Mouse (Mus musculus) thymus, adult 2 months (tissue): ENCODE data around the gene Macrod2.

Source experiments
- CTCF ChIP-seq: fragments of 200-500 bp; IDR thresholded peaks from 2 replicates; pipeline ENCODE4 v1.5.1; 2012; ENCODE audit warnings: mild to moderate bottlenecking, control low read depth, low read length, moderate library complexity, borderline replicate concordance; ENCODE audit not compliant: control insufficient read depth, poor library complexity, insufficient read depth; ENCODE audit errors: extremely low read depth
- POLR2A ChIP-seq: fragments of 200-500 bp; IDR thresholded peaks from 2 replicates; pipeline ENCODE4 v1.6.1; 2012; ENCODE audit warnings: mild to moderate bottlenecking, low read length, control low read depth, moderate library complexity; ENCODE audit not compliant: control insufficient read depth, poor library complexity, insufficient read depth; ENCODE audit errors: extremely low read depth

DNA sequence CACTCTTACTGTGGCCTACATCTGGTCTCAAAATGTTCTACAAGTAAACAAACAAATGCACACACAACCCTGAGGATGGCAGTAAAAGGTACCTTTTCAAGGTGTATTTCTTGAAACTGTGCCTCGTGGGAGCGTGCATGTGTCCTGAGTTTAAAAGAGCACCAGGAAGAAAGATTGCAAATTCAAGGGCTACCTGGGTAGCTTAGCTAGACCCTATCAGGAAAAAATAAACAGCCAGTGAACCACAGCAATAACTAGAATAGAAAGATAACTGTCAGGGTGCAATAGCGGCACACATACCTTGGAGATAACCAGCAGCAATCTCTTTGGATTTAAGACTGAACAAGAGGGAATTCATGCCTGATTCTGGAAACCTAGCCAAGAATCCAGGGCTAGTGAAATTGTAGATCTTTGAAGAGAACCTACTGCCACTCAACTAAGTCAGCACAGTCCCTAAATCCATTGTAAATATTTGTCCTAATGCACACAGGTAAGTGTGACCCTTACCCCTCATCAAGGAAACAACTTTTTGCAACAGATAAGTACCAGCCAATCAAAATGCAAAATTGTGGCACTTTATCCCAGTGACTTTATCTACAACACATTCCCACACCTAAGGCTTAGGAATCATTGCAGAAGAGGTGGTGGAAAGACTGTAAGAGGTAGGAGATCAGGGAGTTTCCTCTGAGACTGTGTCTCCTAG lies 590.7 kb downstream of the Macrod2 start:
- no peak for TF ChIP-seq POLR2A
- no peak for TF ChIP-seq CTCF
